Mouse (Mus musculus) kidney, embryonic 14.5 days (tissue): Measurements from ENCODE around the gene Stat5a. TPM values are rescaled to one million over a fixed set of nuclear protein-coding genes. Genes with fewer than 3 reads are reported as not detected.

Experiments
- ATAC-seq: fragments of 200-750 bp; cut with Nextera tagmentation; 2 replicates; pipeline ENCODE4 v1.8.0; 2017; ENCODE audit warnings: moderate number of reproducible peaks, mild to moderate bottlenecking, moderate TSS enrichment, moderate library complexity; ENCODE audit not compliant: low FRiP score, low TSS enrichment
- H3K27ac ChIP-seq: fragments of 300-500 bp; sonication (generic); 2 replicates; pipeline ENCODE4 v1.5.1; 2014; ENCODE audit warnings: low read depth, mild to moderate bottlenecking, low read length, moderate library complexity, mixed read lengths
- H3K27me3 ChIP-seq: fragments of 300-500 bp; sonication (generic); 2 replicates; pipeline ENCODE4 v1.6.1; 2014; ENCODE audit warnings: mild to moderate bottlenecking, low read length; ENCODE audit not compliant: control insufficient read depth, insufficient read depth
- H3K36me3 ChIP-seq: fragments of 300-500 bp; sonication (generic); 2 replicates; pipeline ENCODE4 v1.6.1; 2014; ENCODE audit warnings: low read length, mixed read lengths; ENCODE audit not compliant: control insufficient read depth, insufficient read depth
- H3K4me1 ChIP-seq: fragments of 300-500 bp; sonication (generic); 2 replicates; pipeline ENCODE4 v1.6.1; 2014; ENCODE audit warnings: low read length, mixed read lengths; ENCODE audit not compliant: control insufficient read depth, insufficient read depth
- H3K4me2 ChIP-seq: fragments of 300-500 bp; sonication (generic); replicated peaks from 2 replicates; pipeline ENCODE4 v1.6.1; 2014; ENCODE audit warnings: low read depth, mild to moderate bottlenecking, low read length
- H3K4me3 ChIP-seq: fragments of 300-500 bp; sonication (generic); 2 replicates; pipeline ENCODE4 v1.5.1; 2014; ENCODE audit warnings: mild to moderate bottlenecking, low read length
- H3K9ac ChIP-seq: fragments of 300-500 bp; sonication (generic); 2 replicates; pipeline ENCODE4 v1.6.1; 2014; ENCODE audit warnings: low read depth, mild to moderate bottlenecking, low read length, moderate library complexity
- H3K9me3 ChIP-seq: fragments of 300-500 bp; sonication (generic); 2 replicates; pipeline ENCODE4 v1.6.1; 2016; ENCODE audit warnings: low read length; ENCODE audit not compliant: control insufficient read depth
- WGBS: fragments of 180-500 bp; shearing (Covaris S2); extraction: QIAGEN DNeasy Blood & Tissue Kit; methylation state at CpG from one replicate; pipeline ENCODE4 v1.1.7; 2014; 5-methylcytosine and 5-hydroxymethylcytosine counted together
- polyA plus RNA-seq: library from polyadenylated mRNA; unstranded; fragments of >200 nt; fragmentation: Nextera tagmentation; extraction: Ambion mirVana; gene quantifications from 2 replicates; pipeline ENCODE4 v1.2.1, GENCODE M21; 2014

The Stat5a gene
- polyA plus RNA-seq, 1 experiment from 2014 or later, result 3.0 TPM

DNA sequence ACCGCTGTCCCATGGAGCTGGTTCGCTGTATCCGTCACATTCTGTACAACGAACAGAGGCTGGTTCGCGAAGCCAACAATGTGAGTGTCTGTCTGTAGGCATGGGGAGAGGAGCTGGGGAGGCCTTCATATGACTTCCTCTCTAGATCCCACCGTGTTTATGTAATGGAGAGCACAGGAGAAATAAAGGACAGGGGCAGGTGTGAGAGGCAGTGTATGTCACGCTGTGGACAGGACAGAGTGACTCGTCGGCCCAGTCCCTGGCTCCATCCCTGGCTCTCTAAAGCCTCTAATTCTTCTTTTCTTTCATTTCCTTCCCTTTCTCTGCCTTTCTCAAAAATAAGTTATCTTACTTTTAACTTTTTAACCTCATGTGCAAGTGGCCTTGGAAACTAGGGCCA, 4.0 kb downstream of the Stat5a start:
- H3K4me2 ChIP-seq, result no peak overlapping the region
- WGBS, result 94% methylated on average over 10 of the region's 10 CpGs
- H3K9me3 ChIP-seq, result no peaks in the 10 kb centered on the region
- H3K27me3 ChIP-seq, result peaks cover 11% of the 10 kb centered on the region; the same call in 1 of the 2 replicates
- no peak overlapping the region for H3K9ac ChIP-seq
- H3K36me3 ChIP-seq, result no peaks in the 10 kb centered on the region
- H3K4me1 ChIP-seq, result no peaks in the 10 kb centered on the region
- no peak overlapping the region for H3K27ac ChIP-seq
- no peak overlapping the region for H3K4me3 ChIP-seq
- ATAC-seq, result no peak

DNA sequence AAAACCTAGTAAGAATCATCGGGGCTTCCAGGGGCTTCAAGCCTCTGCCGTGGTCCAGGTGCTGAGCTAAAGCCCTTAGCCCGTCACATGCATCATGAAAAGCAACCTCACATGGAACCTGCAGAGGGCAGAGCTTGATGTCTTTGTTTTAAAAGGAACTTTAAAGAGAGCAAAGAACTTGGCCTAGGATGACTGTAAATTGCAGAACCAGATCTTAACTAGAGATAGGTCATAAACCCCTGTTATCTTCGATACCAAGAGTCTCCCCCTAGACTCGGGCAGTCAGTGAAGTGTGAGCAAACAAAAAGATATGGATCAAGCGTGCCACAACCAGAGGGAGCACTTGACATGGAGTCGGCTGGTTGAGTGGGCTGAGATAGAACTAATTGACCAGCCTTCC, 6.5 kb downstream of the Stat5a start:
- WGBS, result 80% methylated on average over 7 of the region's 7 CpGs
- Histone ChIP-seq H3K36me3 (no peaks in the 10 kb centered on the region), H3K9ac (no peak overlapping the region), H3K27me3 (no peaks in the 10 kb centered on the region; the same call in 1 of the 2 replicates), H3K4me3 (no peak overlapping the region), H3K4me1 (no peaks in the 10 kb centered on the region), H3K4me2 (no peak overlapping the region), H3K27ac (no peak overlapping the region), H3K9me3 (no peaks in the 10 kb centered on the region)
- ATAC-seq, result no peak

- no peak for ATAC-seq
- H3K9ac ChIP-seq, result no peak overlapping the region
- no peak overlapping the region for H3K4me3 ChIP-seq
- no peaks in the 10 kb centered on the region for H3K9me3 ChIP-seq
- H3K27me3 ChIP-seq, result no peaks in the 10 kb centered on the region
- H3K4me2 ChIP-seq, result no peak overlapping the region
- H3K27ac ChIP-seq, result no peak overlapping the region
- no peaks in the 10 kb centered on the region for H3K4me1 ChIP-seq
- WGBS, result 80% methylated on average over 10 of the region's 10 CpGs
- H3K36me3 ChIP-seq, result no peaks in the 10 kb centered on the region
Measured at GRCm38 (mm10) chr11:100870256-100870967, 11.3 kb downstream of the Stat5a start.

DNA sequence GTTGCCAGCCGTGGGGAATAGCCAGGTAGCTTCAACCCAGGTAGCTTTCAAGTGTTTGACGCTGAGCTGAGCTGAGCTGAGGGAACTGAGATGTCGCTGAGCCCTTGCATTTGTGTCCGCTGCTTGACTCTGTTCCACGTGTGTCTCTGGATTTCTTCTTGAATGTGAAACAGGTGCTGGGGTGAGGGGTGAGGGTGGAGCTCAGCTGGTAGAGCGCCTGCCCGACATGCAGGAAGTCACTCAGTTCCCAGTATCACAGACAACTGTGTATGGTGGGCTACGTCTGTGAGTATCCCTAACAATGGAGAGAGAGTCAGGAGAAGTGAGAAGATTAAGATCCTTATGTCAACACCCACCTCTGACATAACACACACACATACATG, 11.8 kb downstream of the Stat5a start:
- 81% methylated on average over 8 of the region's 8 CpGs for WGBS
- H3K36me3 ChIP-seq, result no peaks in the 10 kb centered on the region

DNA sequence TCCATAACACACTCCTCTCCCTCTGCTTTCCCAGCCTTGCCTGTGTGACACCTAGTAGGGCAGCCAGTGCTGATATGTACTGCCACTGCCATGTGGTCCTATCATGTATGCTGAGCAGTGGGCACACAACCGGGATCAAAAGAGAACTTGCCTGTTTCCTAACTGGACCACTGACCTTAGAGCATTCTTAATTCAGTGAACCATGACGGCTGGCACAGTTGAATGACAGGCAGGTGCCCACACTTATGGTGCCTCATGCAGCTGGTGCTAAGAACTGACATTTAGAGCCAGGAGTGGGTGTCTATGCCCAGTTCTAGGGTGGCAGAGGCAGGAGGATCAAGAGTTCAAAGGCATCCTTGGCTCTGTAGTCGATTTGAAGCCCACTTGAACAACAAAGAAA, 16.6 kb downstream of the Stat5a start:
- H3K9me3 ChIP-seq, result no peaks in the 10 kb centered on the region
- no peaks in the 10 kb centered on the region for H3K4me1 ChIP-seq
- ATAC-seq, result no peak
- H3K27me3 ChIP-seq, result no peaks in the 10 kb centered on the region
- H3K27ac ChIP-seq, result no peak overlapping the region
- H3K4me2 ChIP-seq, result no peak overlapping the region
- H3K36me3 ChIP-seq, result no peaks in the 10 kb centered on the region
- 65% methylated on average over 3 of the region's 3 CpGs for WGBS
- H3K9ac ChIP-seq, result no peak overlapping the region
- no peak overlapping the region for H3K4me3 ChIP-seq

More for the DNA sequence above, 11.8 kb downstream of the Stat5a start:
- no peak for ATAC-seq
- Histone ChIP-seq H3K4me2 (no peak overlapping the region), H3K27me3 (no peaks in the 10 kb centered on the region), H3K9me3 (no peaks in the 10 kb centered on the region), H3K9ac (no peak overlapping the region), H3K27ac (no peak overlapping the region), H3K4me1 (no peaks in the 10 kb centered on the region), H3K4me3 (no peak overlapping the region)

GRCm38 (mm10) chr11:100879321-100880078, 20.3 kb downstream of the Stat5a start:
- 88% methylated on average over 15 of the region's 15 CpGs for WGBS
- no peak overlapping the region for H3K4me3 ChIP-seq
- no peak overlapping the region for H3K9ac ChIP-seq

DNA sequence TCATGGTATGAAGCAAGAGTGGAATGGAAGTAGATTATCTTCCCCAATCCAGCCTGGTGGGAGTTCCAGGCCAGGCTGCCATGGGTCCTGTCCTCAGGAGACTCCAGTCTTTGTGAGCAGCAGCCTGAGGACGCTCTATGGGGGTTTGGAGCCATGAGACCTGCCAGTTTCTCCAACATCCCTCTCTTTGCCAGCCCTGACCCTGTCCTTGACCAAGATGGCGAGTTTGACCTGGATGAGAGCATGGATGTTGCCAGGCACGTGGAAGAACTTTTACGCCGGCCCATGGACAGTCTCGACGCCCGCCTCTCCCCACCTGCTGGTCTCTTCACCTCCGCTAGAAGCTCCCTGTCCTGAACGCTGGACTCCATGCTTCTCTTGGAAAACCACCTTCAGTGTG, 24.5 kb downstream of the Stat5a start:
- Histone ChIP-seq H3K4me1 (no peaks in the 10 kb centered on the region), H3K9me3 (no peaks in the 10 kb centered on the region), H3K4me2 (no peak overlapping the region), H3K27me3 (no peaks in the 10 kb centered on the region), H3K36me3 (peaks cover 9% of the 10 kb centered on the region; the same call in 1 of the 2 replicates), H3K4me3 (no peak overlapping the region), H3K27ac (no peak overlapping the region), H3K9ac (no peak overlapping the region)
- WGBS, result 90% methylated on average over 10 of the region's 10 CpGs
- ATAC-seq, result no peak

More at GRCm38 (mm10) chr11:100879321-100880078, 20.3 kb downstream of the Stat5a start:
- Histone ChIP-seq H3K9me3 (no peaks in the 10 kb centered on the region), H3K36me3 (no peaks in the 10 kb centered on the region), H3K4me1 (no peaks in the 10 kb centered on the region), H3K4me2 (no peak overlapping the region), H3K27me3 (no peaks in the 10 kb centered on the region), H3K27ac (no peak overlapping the region)
- ATAC-seq, result no peak

DNA sequence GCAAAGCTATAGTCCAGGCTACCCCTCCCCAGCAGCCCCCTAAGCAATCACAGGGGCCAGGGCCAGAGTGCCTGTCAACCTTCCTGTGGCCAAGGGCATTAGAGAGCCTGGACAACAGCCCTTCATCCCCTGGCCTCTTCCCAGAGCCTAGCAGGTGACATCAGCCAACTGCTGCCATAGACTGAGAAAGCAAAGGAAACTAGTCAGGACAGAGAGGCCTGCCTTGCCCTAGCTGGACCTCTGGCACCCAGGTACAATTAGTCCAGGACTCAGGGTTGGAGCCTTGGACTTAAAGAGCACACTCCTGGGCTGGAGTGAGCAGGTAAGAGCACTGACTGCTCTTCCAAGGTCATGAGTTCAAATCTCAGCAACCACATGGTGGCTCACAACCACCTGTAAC, 26.3 kb downstream of the Stat5a start:
- no peak for ATAC-seq
- H3K4me2 ChIP-seq, result no peak overlapping the region

GRCm38 (mm10) chr11:100886188-100886740, 27.1 kb downstream of the Stat5a start:
- H3K4me1 ChIP-seq, result no peaks in the 10 kb centered on the region
- H3K9ac ChIP-seq, result no peak overlapping the region
- no peak for ATAC-seq

More for the DNA sequence above, 26.3 kb downstream of the Stat5a start:
- H3K27me3 ChIP-seq, result no peaks in the 10 kb centered on the region
- no peaks in the 10 kb centered on the region for H3K4me1 ChIP-seq
- no peaks in the 10 kb centered on the region for H3K9me3 ChIP-seq
- H3K9ac ChIP-seq, result no peak overlapping the region
- peaks cover 9% of the 10 kb centered on the region; the same call in 1 of the 2 replicates for H3K36me3 ChIP-seq
- H3K4me3 ChIP-seq, result no peak overlapping the region
- no peak overlapping the region for H3K27ac ChIP-seq

More at GRCm38 (mm10) chr11:100886188-100886740, 27.1 kb downstream of the Stat5a start:
- Histone ChIP-seq H3K27me3 (no peaks in the 10 kb centered on the region), H3K27ac (no peak overlapping the region), H3K36me3 (peaks cover 10% of the 10 kb centered on the region; the same call in 1 of the 2 replicates), H3K4me2 (no peak overlapping the region), H3K9me3 (no peaks in the 10 kb centered on the region), H3K4me3 (no peak overlapping the region)
- 59% methylated on average over 8 of the region's 8 CpGs for WGBS
